19 mouse cellular contexts compared by ENCODE assay signal in genomic region chr11:6763001-6763400, GRCm38 (mm10).
DNase-seq lines count a peak whose midpoint lies in the region; ATAC-seq and TF ChIP-seq lines count a peak whose summit lies in the region.
"Had no signal": no experiment of that assay in that cellular context is flagged by ENCODE, and none has a peak within 500 bp of the region (broad histone marks: within the 10 kb centered on the region; RNA-seq: fewer than 3 reads in every experiment).

No protein-coding gene starts in this region.

- H3K27ac ChIP-seq in kidney, embryonic 14.5 days (ENCODE audit: low read depth, low read length), result no peak overlapping the region
- no peak overlapping the region for H3K27ac ChIP-seq in kidney, embryonic 15.5 days
- H3K27ac ChIP-seq in layer of hippocampus, adult 2 months, result no peak overlapping the region
- H3K27ac ChIP-seq: embryonic facial prominence, embryonic 12.5 days; forebrain, embryonic 13.5 days; heart, embryonic 10.5 days; hindbrain, embryonic 14.5 days had no signal

- H3K4me1 ChIP-seq in kidney, embryonic 14.5 days (ENCODE audit: control insufficient read depth, insufficient read depth, low read length), result no peaks in the 10 kb centered on the region
- no peaks in the 10 kb centered on the region for H3K4me1 ChIP-seq in kidney, embryonic 15.5 days
- H3K4me1 ChIP-seq: embryonic facial prominence, embryonic 12.5 days; forebrain, embryonic 13.5 days; heart, embryonic 10.5 days had no signal

- 78% methylated on average over 4 of the region's 4 CpGs for WGBS in kidney, embryonic 14.5 days
- 80% methylated on average over 4 of the region's 4 CpGs for WGBS in kidney, embryonic 15.5 days

- no peaks in the 10 kb centered on the region for H3K9me3 ChIP-seq in kidney, embryonic 14.5 days (ENCODE audit: control insufficient read depth, low read length)
- H3K9me3 ChIP-seq in kidney, embryonic 15.5 days (replicated peaks), result no peaks in the 10 kb centered on the region
- H3K9me3 ChIP-seq: embryonic facial prominence, embryonic 12.5 days; forebrain, embryonic 13.5 days; heart, embryonic 10.5 days had no signal

- H3K9ac ChIP-seq in kidney, embryonic 14.5 days (ENCODE audit: low read depth, low read length), result no peak overlapping the region
- no peak overlapping the region for H3K9ac ChIP-seq in kidney, embryonic 15.5 days
- H3K9ac ChIP-seq: embryonic facial prominence, embryonic 12.5 days; forebrain, embryonic 13.5 days; forebrain, postnatal 0 days; hindbrain, embryonic 14.5 days had no signal

- H3K4me2 ChIP-seq in kidney, embryonic 14.5 days (replicated peaks; ENCODE audit: low read depth, low read length), result no peak overlapping the region
- no peak overlapping the region for H3K4me2 ChIP-seq in kidney, embryonic 15.5 days
- H3K4me2 ChIP-seq: embryonic facial prominence, embryonic 12.5 days; forebrain, embryonic 13.5 days; hindbrain, embryonic 14.5 days had no signal

- no peaks in the 10 kb centered on the region for H3K36me3 ChIP-seq in kidney, embryonic 14.5 days (ENCODE audit: control insufficient read depth, insufficient read depth, low read length)
- H3K36me3 ChIP-seq in kidney, embryonic 15.5 days, result no peaks in the 10 kb centered on the region
- H3K36me3 ChIP-seq: embryonic facial prominence, embryonic 12.5 days; heart, embryonic 10.5 days had no signal

- no peaks in the 10 kb centered on the region for H3K27me3 ChIP-seq in kidney, embryonic 14.5 days (ENCODE audit: control insufficient read depth, insufficient read depth, low read length)
- no peaks in the 10 kb centered on the region for H3K27me3 ChIP-seq in kidney, embryonic 15.5 days
- H3K27me3 ChIP-seq: embryonic facial prominence, embryonic 12.5 days; forebrain, embryonic 13.5 days had no signal

- DNase-seq in kidney, adult 11 months, result peak; percentile 53
- peak; percentile 35 for DNase-seq in kidney, adult 9 months
- DNase-seq in kidney, postnatal 25 days, result peak; percentile 36 to 55
- DNase-seq in layer of hippocampus, adult 2 months (ENCODE audit: low spot score in 2 of 2), result no peak
- DNase-seq: adrenal gland, adult 8-10 months; cerebellum, adult 11 months; cerebellum, adult 8-10 months; cerebellum, postnatal 14 days; embryo, embryonic 11 days; forebrain, postnatal 0 days; gastrocnemius, postnatal 25 days; heart, postnatal 10 days; heart, postnatal 4 days had no signal

- ATAC-seq in kidney, embryonic 14.5 days (ENCODE audit: low FRiP score, low TSS enrichment), result no peak
- ATAC-seq in kidney, embryonic 15.5 days (replicated peaks; ENCODE audit: low FRiP score), result no peak
- ATAC-seq: forebrain, embryonic 13.5 days; forebrain, postnatal 0 days had no signal

- no peak overlapping the region for H3K4me3 ChIP-seq in kidney, embryonic 14.5 days (ENCODE audit: low read length)
- H3K4me3 ChIP-seq in kidney, embryonic 15.5 days (replicated peaks), result no peak overlapping the region
- no peak overlapping the region for H3K4me3 ChIP-seq in layer of hippocampus, adult 2 months
- H3K4me3 ChIP-seq: embryonic facial prominence, embryonic 12.5 days; forebrain, embryonic 13.5 days; heart, embryonic 10.5 days had no signal

- TF ChIP-seq CTCF in layer of hippocampus, adult 2 months (conservative IDR thresholded peaks at IDR 0.05), result no peak

Comparison
In these comparisons a context has a peak if more than half of its experiments do, and no peak if none do; other contexts are left out.
1. DNase-seq: peak in kidney, adult 11 months (single experiment), kidney, adult 9 months (single experiment) and kidney, postnatal 25 days (2 of 2); none in layer of hippocampus, adult 2 months (0 of 2).